Mouse (Mus musculus) gastrocnemius, postnatal 10 days (tissue): ENCODE results near the gene Pmm1. TPM values are rescaled to one million over a fixed set of nuclear protein-coding genes. Genes with fewer than 3 reads are reported as not detected.

ENCODE experiments used
- DNase-seq: peaks from one replicate; pipeline ENCODE4 v3.0.0; 2021; ENCODE audit warnings: mixed read lengths
- total RNA-seq, 2 experiments: library from RNA; stranded (reverse); gene quantifications; 2 replicates each; pipeline ENCODE4 v1.2.3; 2021

Pmm1 gene
- total RNA-seq, 2 experiments from 2014 or later, result 12.0 to 15.3 TPM

- DNase-seq, result peak; percentile 55
Observed at GRCm38 (mm10) chr15:81956457-81956856, 4.3 kb downstream of the Pmm1 start.

GRCm38 (mm10) chr15:81955414-81955813 lies 5.3 kb downstream of the Pmm1 start:
- no peak for DNase-seq

- no peak for DNase-seq
Observed at GRCm38 (mm10) chr15:81954716-81955115, 6.0 kb downstream of the Pmm1 start.

GRCm38 (mm10) chr15:81954151-81954583 lies 6.6 kb downstream of the Pmm1 start:
- DNase-seq, result no peak

- no peak for DNase-seq
Observed at GRCm38 (mm10) chr15:81952310-81952709, 8.4 kb downstream of the Pmm1 start.

GRCm38 (mm10) chr15:81951159-81951558 lies 9.6 kb downstream of the Pmm1 start:
- DNase-seq, result no peak

- DNase-seq, result no peak
Observed at GRCm38 (mm10) chr15:81950716-81951115, 10.0 kb downstream of the Pmm1 start.

- DNase-seq, result no peak
Observed at GRCm38 (mm10) chr15:81949476-81950131, 11.1 kb downstream of the Pmm1 start.

- DNase-seq, result no peak
Observed at GRCm38 (mm10) chr15:81949076-81949475, 11.7 kb downstream of the Pmm1 start.

- no peak for DNase-seq
Observed at GRCm38 (mm10) chr15:81943176-81943749, 17.5 kb downstream of the Pmm1 start.

- no peak for DNase-seq
Observed at GRCm38 (mm10) chr15:81941010-81941409, 19.7 kb downstream of the Pmm1 start.

GRCm38 (mm10) chr15:81940219-81940618 lies 20.5 kb downstream of the Pmm1 start:
- no peak for DNase-seq

GRCm38 (mm10) chr15:81939774-81940173 lies 21.0 kb downstream of the Pmm1 start:
- DNase-seq, result no peak

- DNase-seq, result no peak
Observed at GRCm38 (mm10) chr15:81939157-81939715, 21.5 kb downstream of the Pmm1 start.

GRCm38 (mm10) chr15:81938246-81938645 lies 22.5 kb downstream of the Pmm1 start:
- no peak for DNase-seq

GRCm38 (mm10) chr15:81937098-81937972 lies 23.4 kb downstream of the Pmm1 start:
- DNase-seq, result no peak

GRCm38 (mm10) chr15:81936679-81937078 lies 24.1 kb downstream of the Pmm1 start, which contains the start of gene Csdc2:
Gene Csdc2 (plus strand): TSS chr15:81936759.
- peak; percentile 56 for DNase-seq

GRCm38 (mm10) chr15:81935869-81936637 lies 24.7 kb downstream of the Pmm1 start:
- no peak for DNase-seq

GRCm38 (mm10) chr15:81933986-81934385 lies 26.7 kb downstream of the Pmm1 start:
- no peak for DNase-seq

- DNase-seq, result no peak
Observed at GRCm38 (mm10) chr15:81932951-81933470, 27.7 kb downstream of the Pmm1 start.

GRCm38 (mm10) chr15:81928277-81928676 lies 32.5 kb downstream of the Pmm1 start:
- peak; percentile 50 for DNase-seq

GRCm38 (mm10) chr15:81927741-81928140 lies 33.0 kb downstream of the Pmm1 start:
- DNase-seq, result no peak
